Mouse (Mus musculus): ENCODE data around the gene Tbrg1. TPM values are rescaled to one million over a fixed set of nuclear protein-coding genes. Genes with fewer than 3 reads are reported as not detected.

Gene Tbrg1
- 89.7 TPM for polyA plus RNA-seq (2012; fragmentation: generic; extraction: Trizol)
- long read RNA-seq, experiment 1, transcript Tbrg1-202 (3 exons, 823 nt): minor isoform, 27 of 219 reads
- long read RNA-seq, experiment 1, transcript Tbrg1-201 (9 exons, 1,984 nt): major isoform, 166 of 219 reads
- long read RNA-seq, experiment 1, partial matches to known transcripts: 20 of 219 reads
- long read RNA-seq, experiment 1, other reads (novel, unspliced or antisense): 4 of 219 reads
- long read RNA-seq, experiment 2, transcript Tbrg1-201 (9 exons, 1,984 nt): major isoform, 535 of 543 reads
- long read RNA-seq, experiment 2, partial matches to known transcripts: 1 of 543 reads
- long read RNA-seq, experiment 2, other reads (novel, unspliced or antisense): 6 of 543 reads

DNA sequence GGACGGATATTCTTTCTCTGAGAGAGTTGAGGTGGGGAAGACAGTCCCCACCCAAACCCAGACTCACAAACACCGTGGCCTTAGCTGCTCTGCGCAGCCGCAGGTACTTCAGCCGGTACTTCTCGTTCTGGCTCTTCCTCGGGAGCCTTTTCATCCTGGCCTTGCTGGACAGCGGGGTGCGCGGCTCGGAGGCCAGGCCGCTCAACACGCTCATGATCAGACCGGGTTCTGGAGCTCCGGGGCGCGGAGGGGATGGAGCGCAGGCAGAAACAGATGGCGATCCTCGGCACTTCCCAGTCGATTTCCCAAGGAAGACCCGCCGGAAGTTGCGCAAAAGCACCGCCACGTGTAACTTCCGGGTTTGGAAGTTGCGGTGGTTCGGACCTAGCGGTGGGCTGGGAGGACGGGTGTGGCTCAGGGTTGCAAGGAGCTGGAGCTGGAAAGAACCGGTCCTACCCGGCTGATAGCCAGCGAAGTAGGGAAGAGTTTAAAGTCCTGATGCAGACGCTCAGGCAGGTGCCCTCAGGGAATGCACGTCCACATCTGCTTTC lies at the start of gene Tbrg1:
Gene Tbrg1, minus strand, starts transcription at position 382 of the 551 bp plus-strand sequence.
- H3K4me3 ChIP-seq (ENCODE audit: insufficient read depth, poor library complexity, severe bottlenecking): peak within 1 kb of the TSS; percentile 66
- TF ChIP-seq CEBPB (IDR thresholded peaks at IDR 0.05; ENCODE audit: low read depth) (peak; percentile 94), MAX (IDR thresholded peaks at IDR 0.05) (peak; percentile 79), MYOD1 (IDR thresholded peaks at IDR 0.05; ENCODE audit: control insufficient read depth, insufficient read length, low read depth) (no peak), MYOG (IDR thresholded peaks at IDR 0.05; ENCODE audit: control insufficient read depth, extremely low read depth, insufficient read length) (no peak), USF1 (IDR thresholded peaks at IDR 0.05; ENCODE audit: low read depth) (peak; percentile 26), FOSL1 (IDR thresholded peaks at IDR 0.05; ENCODE audit: insufficient read depth, low read length, poor library complexity, severe bottlenecking) (no peak), CTCF (IDR thresholded peaks at IDR 0.05; ENCODE audit: control insufficient read depth, insufficient read depth, insufficient read length) (no peak)

DNA sequence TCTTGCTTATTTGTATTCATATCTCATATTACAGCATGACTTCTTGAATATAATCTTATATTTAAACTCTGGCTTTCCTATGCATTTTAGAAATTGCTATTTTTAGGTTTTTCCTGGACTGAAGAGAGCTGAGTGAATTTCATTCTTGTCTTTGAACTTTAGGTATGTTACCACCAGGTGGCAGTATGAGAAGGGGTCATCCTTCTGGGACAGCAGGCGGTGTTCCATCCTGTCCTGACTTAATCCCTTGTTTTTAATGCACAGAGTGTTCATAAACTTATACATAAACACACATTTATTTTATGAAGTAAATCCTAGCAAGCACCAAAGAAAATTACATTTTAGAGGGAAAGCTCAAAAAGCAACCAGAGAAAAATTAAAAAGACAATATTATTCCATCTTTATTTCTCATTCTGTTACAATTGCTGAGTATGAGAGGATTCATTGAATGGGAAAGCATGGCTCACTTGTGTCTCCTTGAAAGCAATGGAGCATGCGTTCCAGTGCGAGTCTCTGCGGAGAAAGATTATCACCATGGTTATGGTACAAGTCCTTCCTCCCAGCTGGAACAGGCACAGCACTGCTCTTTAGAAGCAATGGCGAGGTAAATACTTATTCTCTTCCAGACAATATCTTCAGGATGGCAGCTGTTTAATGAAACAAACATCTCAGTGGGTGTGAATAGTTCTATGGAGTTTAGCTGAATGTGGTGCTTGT lies 33.0 kb upstream of the Tbrg1 start:
- Histone ChIP-seq H3K27me3 (ENCODE audit: control insufficient read depth, insufficient read depth, insufficient read length) (no peaks in the 10 kb centered on the region), H3K4me3 (ENCODE audit: insufficient read depth, poor library complexity, severe bottlenecking) (no peak overlapping the region), H3K36me3 (ENCODE audit: control insufficient read depth, insufficient read depth) (no peaks in the 10 kb centered on the region), H3K79me3 (ENCODE audit: low read depth) (no peaks in the 10 kb centered on the region), H3K79me2 (ENCODE audit: control insufficient read depth, insufficient read depth) (no peaks in the 10 kb centered on the region), H3ac (ENCODE audit: control insufficient read depth, insufficient read length, low read depth) (no peak overlapping the region)
- TF ChIP-seq MAX (IDR thresholded peaks at IDR 0.05): no peak
- no peak for TF ChIP-seq MYOD1 (IDR thresholded peaks at IDR 0.05; ENCODE audit: control insufficient read depth, insufficient read length, low read depth)
- TF ChIP-seq CEBPB (IDR thresholded peaks at IDR 0.05; ENCODE audit: low read depth): no peak
- no peak for TF ChIP-seq CTCF (IDR thresholded peaks at IDR 0.05; ENCODE audit: control insufficient read depth, insufficient read depth, insufficient read length)
- no peak for TF ChIP-seq MYOG (IDR thresholded peaks at IDR 0.05; ENCODE audit: control insufficient read depth, extremely low read depth, insufficient read length)
- TF ChIP-seq USF1 (IDR thresholded peaks at IDR 0.05; ENCODE audit: low read depth): no peak
- TF ChIP-seq FOSL1 (IDR thresholded peaks at IDR 0.05; ENCODE audit: insufficient read depth, low read length, poor library complexity, severe bottlenecking): no peak

More for the DNA sequence above, at the start of gene Tbrg1:
- Histone ChIP-seq H3K36me3 (ENCODE audit: control insufficient read depth, insufficient read depth) (peaks cover 30% of the 10 kb centered on the region), H3K79me3 (ENCODE audit: low read depth) (peaks cover 11% of the 10 kb centered on the region), H3ac (ENCODE audit: control insufficient read depth, insufficient read length, low read depth) (peak within 1 kb of the TSS; percentile 93), H3K27me3 (ENCODE audit: control insufficient read depth, insufficient read depth, insufficient read length) (no peaks in the 10 kb centered on the region), H3K79me2 (ENCODE audit: control insufficient read depth, insufficient read depth) (peaks cover 26% of the 10 kb centered on the region)

DNA sequence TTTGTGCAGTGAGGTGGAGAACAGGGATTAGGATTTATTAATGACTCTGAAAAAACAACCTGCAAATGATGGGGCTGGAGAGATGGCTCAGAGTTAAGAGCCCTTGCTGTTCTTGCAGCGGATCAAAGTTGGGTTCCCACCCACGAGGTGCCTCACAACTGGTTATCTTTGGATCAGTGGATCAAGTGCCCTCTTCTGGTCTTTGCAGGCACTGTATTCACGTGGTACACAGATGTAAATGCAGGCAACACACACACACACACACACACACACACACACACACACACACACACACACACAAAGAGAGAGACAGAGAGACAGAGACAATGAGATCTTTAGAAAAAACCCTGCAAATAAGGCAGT lies 30.8 kb upstream of the Tbrg1 start:
- Histone ChIP-seq H3K36me3 (ENCODE audit: control insufficient read depth, insufficient read depth) (no peaks in the 10 kb centered on the region), H3K79me3 (ENCODE audit: low read depth) (no peaks in the 10 kb centered on the region), H3K79me2 (ENCODE audit: control insufficient read depth, insufficient read depth) (no peaks in the 10 kb centered on the region), H3K27me3 (ENCODE audit: control insufficient read depth, insufficient read depth, insufficient read length) (no peaks in the 10 kb centered on the region), H3K4me3 (ENCODE audit: insufficient read depth, poor library complexity, severe bottlenecking) (no peak overlapping the region), H3ac (ENCODE audit: control insufficient read depth, insufficient read length, low read depth) (no peak overlapping the region)
- no peak for TF ChIP-seq USF1 (IDR thresholded peaks at IDR 0.05; ENCODE audit: low read depth)
- no peak for TF ChIP-seq MYOD1 (IDR thresholded peaks at IDR 0.05; ENCODE audit: control insufficient read depth, insufficient read length, low read depth)
- no peak for TF ChIP-seq CEBPB (IDR thresholded peaks at IDR 0.05; ENCODE audit: low read depth)
- TF ChIP-seq MYOG (IDR thresholded peaks at IDR 0.05; ENCODE audit: control insufficient read depth, extremely low read depth, insufficient read length): no peak

DNA sequence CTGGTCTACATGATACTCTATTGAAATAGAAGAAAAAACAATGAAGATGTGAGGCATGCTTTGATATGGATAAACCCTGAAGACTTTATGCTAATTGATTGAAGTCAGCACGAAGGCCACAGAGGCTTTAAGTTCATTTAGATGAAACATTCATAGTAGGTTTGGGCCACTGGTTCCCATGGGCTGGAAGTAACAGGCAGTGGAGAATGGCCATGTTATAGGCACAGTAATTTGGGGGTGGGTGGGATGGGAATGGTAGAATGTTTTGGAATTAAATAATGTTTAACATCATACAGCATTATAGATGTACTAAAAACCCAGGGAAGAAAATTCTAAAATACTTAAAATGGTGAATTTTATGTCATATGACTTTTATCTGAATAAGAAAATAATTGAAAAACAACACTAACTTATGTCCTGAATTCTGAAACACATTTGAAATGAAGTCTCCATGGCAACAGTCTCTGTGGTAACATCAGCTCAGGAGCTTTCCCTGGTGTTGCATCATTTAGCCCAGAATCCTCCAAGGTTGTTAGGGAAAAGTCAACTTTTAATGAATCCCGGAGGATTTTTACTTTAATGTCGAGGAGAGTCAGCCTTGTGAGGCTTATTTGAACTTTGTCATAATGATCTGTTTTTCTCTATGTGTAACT lies 30.3 kb upstream of the Tbrg1 start:
- H3K27me3 ChIP-seq (ENCODE audit: control insufficient read depth, insufficient read depth, insufficient read length): no peaks in the 10 kb centered on the region
- TF ChIP-seq CEBPB (IDR thresholded peaks at IDR 0.05; ENCODE audit: low read depth): no peak
- TF ChIP-seq MYOD1 (IDR thresholded peaks at IDR 0.05; ENCODE audit: control insufficient read depth, insufficient read length, low read depth): no peak
- no peak for TF ChIP-seq USF1 (IDR thresholded peaks at IDR 0.05; ENCODE audit: low read depth)
- TF ChIP-seq CTCF (IDR thresholded peaks at IDR 0.05; ENCODE audit: control insufficient read depth, insufficient read depth, insufficient read length): no peak
- TF ChIP-seq FOSL1 (IDR thresholded peaks at IDR 0.05; ENCODE audit: insufficient read depth, low read length, poor library complexity, severe bottlenecking): no peak
- no peak for TF ChIP-seq MAX (IDR thresholded peaks at IDR 0.05)
- TF ChIP-seq MYOG (IDR thresholded peaks at IDR 0.05; ENCODE audit: control insufficient read depth, extremely low read depth, insufficient read length): no peak

DNA sequence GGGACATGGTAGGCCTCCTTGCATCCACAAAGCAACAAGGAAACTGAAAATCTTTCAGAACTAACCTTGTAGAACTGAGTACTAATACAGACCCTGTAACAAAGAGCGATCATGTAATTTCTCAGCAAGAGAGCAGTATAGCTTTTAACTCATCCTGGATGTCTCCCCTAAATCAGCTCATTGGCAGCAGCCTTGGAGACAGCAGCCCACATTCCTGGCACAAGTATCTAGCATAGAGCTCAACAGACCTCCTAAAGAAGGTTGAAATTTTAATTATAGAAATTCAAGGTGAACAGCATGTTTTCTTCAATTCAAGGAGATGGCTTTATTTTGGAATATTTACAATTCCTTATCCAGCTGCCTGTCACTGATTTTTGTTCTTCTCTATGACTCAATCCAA lies 24.0 kb upstream of the Tbrg1 start:
- H3ac ChIP-seq (ENCODE audit: control insufficient read depth, insufficient read length, low read depth): no peak overlapping the region
- H3K79me3 ChIP-seq (ENCODE audit: low read depth): no peaks in the 10 kb centered on the region
- no peaks in the 10 kb centered on the region for H3K36me3 ChIP-seq (ENCODE audit: control insufficient read depth, insufficient read depth)
- H3K79me2 ChIP-seq (ENCODE audit: control insufficient read depth, insufficient read depth): no peaks in the 10 kb centered on the region
- TF ChIP-seq FOSL1 (IDR thresholded peaks at IDR 0.05; ENCODE audit: insufficient read depth, low read length, poor library complexity, severe bottlenecking): no peak
- no peak for TF ChIP-seq CEBPB (IDR thresholded peaks at IDR 0.05; ENCODE audit: low read depth)
- no peak for TF ChIP-seq USF1 (IDR thresholded peaks at IDR 0.05; ENCODE audit: low read depth)
- no peak for TF ChIP-seq MAX (IDR thresholded peaks at IDR 0.05)
- TF ChIP-seq MYOG (IDR thresholded peaks at IDR 0.05; ENCODE audit: control insufficient read depth, extremely low read depth, insufficient read length): no peak
- no peak for TF ChIP-seq MYOD1 (IDR thresholded peaks at IDR 0.05; ENCODE audit: control insufficient read depth, insufficient read length, low read depth)
- no peak for TF ChIP-seq CTCF (IDR thresholded peaks at IDR 0.05; ENCODE audit: control insufficient read depth, insufficient read depth, insufficient read length)
- H3K4me3 ChIP-seq (ENCODE audit: insufficient read depth, poor library complexity, severe bottlenecking): no peak overlapping the region
- H3K27me3 ChIP-seq (ENCODE audit: control insufficient read depth, insufficient read depth, insufficient read length): no peaks in the 10 kb centered on the region

More for the DNA sequence above, 30.3 kb upstream of the Tbrg1 start:
- no peak overlapping the region for H3ac ChIP-seq (ENCODE audit: control insufficient read depth, insufficient read length, low read depth)
- no peaks in the 10 kb centered on the region for H3K79me2 ChIP-seq (ENCODE audit: control insufficient read depth, insufficient read depth)
- no peak overlapping the region for H3K4me3 ChIP-seq (ENCODE audit: insufficient read depth, poor library complexity, severe bottlenecking)
- H3K79me3 ChIP-seq (ENCODE audit: low read depth): no peaks in the 10 kb centered on the region
- H3K36me3 ChIP-seq (ENCODE audit: control insufficient read depth, insufficient read depth): no peaks in the 10 kb centered on the region

All from C2C12 (cell line).